Mouse (Mus musculus) liver, embryonic 14.5 days (tissue): ENCODE data around the gene Slc25a19.

ENCODE experiments used
- CTCF ChIP-seq: IDR thresholded peaks from 2 replicates; pipeline ENCODE4 v1.5.1; 2016; ENCODE audit warnings: antibody characterized with exemption, low read depth, control low read depth
- EP300 ChIP-seq: IDR thresholded peaks from 2 replicates; pipeline ENCODE4 v1.6.1; 2016; ENCODE audit warnings: antibody characterized with exemption, low read depth

DNA sequence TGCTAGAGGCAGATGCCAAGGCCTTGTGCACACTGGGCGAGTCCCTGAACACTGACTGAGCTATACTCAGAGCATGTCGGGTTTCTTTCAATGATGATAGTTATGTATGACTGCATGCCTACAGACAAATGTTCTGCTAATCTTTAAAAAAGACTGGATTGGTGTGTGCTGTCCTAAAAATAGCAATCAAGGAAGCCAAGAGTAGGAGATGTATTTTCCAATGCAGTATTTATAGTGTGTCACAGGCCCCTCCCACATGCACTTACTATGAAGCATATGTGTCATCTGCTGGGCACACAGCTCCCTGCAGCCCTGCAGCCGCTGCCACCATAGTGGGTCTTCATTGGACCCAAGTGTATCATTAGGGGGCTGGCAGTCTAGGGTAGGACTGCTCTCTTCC is 25.1 kb upstream of the Slc25a19 start:
- TF ChIP-seq CTCF: no peak
- no peak for TF ChIP-seq EP300
